Mouse (Mus musculus) 3T3-L1 (cell line): ENCODE measurements around the gene Ppp4r4.
"Not testable (repeated sequence)": the region's sequence is repeated elsewhere in the genome, so short reads cannot be mapped to it uniquely, and the experiment has no call there.

ENCODE experiments used
- DNase-seq: peaks from one replicate; pipeline ENCODE4 v3.0.0-alpha.2; 2015; ENCODE audit warnings: low read depth, low spot score

The Ppp4r4 gene

DNA sequence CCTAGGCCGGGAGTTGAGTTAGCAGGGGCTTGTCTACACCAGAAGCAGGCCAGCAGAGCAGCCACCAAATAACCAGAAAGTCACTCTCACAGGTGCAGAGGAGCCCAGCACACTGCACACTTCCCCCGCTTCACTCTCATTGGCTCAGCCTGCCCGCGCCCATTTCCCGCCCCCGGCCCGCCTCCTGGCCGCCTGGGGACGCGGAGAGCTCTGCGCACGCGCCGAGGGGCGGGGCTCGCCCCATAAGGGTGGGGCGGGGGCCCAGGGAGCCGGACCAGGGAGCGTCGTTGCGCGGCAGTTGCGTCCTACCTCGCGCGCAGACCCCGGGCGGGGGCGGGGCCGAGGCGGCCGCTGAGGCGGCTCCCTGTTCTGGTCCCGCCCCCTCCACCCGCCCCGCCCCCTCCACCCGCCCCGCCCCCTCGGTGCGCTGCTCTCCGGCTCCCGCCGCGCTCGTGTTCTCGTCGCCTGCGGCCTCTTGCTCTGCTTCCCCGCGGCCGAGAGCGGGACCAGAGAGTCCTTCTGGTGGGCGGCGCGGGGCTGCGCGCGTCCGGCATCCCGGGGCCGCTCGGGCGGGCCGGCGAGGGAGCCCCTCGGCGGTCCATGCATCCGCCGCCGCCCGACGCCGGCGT lies at the start of gene Ppp4r4:
Gene Ppp4r4, plus strand, starts transcription at position 264 of the 629 bp plus-strand sequence.
- DNase-seq: no peak

DNA sequence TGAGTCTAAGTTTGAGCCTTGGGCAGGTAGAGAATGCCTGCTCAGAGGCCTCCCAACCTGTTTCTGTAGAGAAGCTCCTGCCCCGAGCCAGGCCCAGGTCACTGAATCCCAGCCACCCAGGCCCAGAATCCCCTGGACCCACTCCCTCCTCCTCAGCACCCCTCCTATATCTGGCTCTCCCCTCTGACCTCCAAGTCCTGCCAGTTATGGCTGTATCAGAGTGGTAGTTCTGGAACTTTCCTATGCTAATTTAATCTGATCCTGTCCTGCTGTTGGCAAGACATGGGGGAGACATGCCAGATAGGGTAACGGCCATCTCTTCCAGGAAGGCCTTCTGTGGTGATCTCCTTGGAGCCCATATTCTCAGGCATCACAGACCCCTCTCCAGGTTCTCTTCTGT lies 49.3 kb upstream of the Ppp4r4 start:
- DNase-seq: no peak

DNA sequence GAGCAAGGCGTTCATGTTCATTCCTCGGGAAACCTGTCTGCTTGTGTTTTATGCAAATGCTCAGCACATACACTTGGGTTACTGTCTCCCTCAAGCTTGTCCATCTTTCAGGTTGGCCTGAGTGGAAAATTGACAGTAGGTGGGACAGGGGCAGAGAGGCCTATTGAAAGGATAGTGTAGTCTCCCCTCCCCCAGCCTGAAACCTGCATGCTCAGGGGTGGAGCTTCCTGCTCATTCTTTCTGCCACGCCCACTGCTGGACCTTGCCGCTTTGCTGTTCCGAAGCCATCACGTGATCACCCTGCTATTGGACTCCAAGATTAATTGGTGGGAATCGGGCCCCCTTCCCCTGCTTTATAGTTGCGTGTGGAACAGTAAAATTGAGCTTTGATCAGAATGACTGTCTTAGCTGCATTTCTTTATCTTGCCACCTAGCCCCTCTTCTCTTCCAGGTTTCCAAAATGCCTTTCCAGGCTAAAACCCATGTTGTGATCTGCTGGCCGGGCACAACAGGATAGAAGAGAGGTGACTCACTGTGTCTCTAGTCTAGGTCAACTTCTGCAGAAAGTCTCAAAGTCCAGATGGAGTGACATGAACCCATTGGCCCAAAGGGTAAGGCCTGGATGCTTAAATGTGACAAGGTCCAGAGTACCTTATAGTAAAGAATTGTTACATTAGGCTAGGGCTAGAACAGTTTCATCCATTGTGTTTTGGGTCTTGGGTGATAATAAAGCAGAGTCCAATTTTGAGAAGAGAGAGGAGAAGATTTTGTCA lies 47.7 kb upstream of the Ppp4r4 start:
- not testable (repeated sequence) for DNase-seq

DNA sequence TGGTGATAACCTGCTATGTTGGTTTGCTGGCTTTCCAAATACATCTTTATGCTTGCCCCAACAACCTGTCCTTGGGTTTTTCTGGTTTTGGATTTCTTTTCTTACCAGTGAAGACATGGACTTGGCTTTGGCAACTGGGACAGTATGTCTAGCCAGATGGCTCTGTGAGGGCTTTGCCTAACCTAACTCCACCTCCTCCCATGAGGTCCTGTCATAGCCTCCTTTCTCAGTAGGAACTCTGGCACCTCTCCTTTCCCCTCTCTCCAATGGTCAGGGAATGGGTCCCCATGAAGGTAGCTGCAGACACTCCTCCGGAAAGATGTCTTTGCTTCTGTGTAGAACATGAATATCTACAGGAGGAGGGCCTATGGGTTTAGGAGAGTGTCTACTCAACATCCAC lies 45.4 kb upstream of the Ppp4r4 start:
- DNase-seq: no peak

DNA sequence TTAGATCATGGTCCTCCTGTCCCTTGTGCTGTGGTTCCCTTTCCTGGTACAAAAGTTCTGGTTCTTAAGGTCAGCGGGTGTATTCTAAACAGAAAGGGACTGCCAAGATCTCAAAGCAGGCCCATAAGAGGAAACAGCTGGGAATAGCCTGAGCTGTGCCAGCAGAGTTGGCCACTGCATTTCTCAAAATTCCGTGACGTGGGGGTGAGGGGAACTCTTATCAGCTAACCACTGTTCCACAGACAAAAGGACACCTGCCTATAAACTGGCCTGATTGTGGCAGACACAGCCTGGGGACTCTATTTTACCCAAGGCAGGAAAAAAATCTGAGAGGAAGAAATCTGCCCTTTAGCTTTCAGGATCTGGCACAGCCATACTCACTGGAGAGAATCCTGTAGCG lies 44.8 kb upstream of the Ppp4r4 start:
- DNase-seq: no peak

DNA sequence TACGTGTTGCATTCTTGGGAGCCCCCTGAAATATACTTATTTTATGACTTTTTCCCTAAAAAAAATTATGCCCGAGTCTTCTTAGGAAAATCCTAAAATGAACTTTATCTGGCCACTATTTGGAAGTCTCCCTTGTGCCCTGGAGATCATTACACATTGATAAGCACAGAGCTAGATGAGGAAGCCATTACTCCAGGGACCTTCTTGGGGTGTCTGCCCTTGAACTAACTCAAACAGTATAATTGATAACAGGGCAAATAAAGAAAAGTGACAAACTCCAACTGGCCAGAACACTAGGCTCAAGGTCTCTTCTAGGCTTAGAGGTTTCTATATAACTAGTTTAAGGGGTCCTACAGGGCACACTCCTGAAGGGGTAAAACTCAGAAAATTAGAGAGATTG lies 44.3 kb upstream of the Ppp4r4 start:
- DNase-seq: no peak

DNA sequence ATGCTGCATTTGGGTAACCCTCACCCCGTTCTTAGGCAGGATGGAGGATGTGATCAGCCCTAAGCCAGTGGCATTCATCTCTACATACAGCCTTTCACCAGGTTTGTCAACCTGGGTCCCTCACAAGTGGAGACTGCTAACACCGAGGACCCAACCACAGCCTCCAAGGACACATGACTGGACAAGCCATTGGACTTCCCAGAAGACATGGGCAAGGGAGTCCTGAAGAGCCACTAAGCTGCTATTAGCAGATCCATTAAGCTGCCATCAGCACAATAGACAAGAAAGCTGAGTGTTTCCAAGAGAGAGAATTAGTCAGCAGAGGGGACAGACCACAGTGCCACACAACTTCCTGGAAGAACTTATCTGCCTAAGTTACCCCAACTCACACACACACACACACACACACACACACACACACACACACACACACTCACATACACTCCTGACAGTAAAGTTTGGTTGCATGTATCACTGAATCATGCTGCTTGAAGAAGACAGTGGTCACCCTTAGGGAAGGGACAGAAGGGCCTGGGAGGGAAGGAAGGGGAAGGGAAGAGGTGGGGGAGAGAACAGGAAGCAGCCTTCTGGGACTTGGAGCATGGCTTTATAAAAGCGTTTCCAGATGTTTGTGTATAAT lies 40.9 kb upstream of the Ppp4r4 start:
- DNase-seq: peak; percentile 13

DNA sequence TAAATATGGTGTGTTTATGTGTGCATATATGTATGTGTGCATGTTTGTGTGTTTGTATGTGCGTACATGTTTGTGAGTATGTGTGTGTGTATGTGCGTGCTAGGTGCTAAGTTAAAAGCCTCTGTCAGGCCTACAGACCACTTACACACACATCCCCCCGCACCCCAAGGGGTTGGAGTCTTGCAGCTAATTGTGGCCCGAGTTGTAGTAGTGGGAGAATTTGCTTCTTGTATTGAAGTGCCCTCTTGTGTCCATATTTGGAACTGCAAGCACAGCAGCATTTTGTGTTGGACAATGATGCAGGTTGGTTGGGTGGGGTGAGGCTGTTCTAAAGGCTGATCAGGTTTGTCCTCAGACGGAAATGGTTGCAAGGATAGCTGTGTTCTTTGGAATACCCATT lies 39.3 kb upstream of the Ppp4r4 start:
- peak; percentile 85 for DNase-seq

DNA sequence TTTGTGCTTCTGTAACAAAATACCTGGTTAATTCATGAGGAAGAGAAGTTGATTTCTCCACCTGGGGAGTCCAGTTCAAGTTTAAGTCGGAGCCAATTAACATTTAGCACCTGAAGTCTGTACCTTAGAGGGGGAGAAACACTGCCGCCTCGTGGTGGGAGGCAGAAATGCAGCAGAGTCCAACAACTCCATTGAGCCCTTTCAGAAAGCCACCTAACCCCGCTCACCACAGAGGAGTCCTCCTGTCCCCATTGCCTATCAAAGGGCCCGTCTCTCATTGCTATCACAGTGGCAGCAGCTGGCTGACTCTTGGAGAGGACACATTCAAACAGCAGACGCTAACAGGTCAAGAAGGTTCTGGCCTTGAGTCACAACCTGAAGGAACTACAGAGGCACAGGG lies 37.6 kb upstream of the Ppp4r4 start:
- DNase-seq: peak; percentile 64

DNA sequence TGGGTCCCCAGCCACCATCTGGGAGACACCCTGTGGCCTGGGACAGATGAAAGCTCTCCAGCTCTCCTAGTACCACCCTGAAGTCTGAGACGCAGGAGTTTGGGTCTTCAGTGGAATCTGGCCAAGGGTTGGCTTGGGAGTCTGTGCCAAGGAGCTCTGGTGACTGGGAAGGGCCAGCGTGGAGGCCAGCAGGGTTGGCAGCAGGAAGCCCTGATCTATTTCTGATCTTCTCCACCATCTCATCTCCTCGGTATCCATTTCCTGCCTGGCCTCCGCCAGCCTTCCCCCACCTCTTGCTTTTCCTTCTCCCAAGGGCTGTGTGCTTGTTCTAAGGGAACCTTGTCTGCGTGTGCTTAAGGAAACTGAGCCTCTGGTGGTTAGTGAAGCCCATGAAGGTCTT lies 33.3 kb upstream of the Ppp4r4 start:
- no peak for DNase-seq

DNA sequence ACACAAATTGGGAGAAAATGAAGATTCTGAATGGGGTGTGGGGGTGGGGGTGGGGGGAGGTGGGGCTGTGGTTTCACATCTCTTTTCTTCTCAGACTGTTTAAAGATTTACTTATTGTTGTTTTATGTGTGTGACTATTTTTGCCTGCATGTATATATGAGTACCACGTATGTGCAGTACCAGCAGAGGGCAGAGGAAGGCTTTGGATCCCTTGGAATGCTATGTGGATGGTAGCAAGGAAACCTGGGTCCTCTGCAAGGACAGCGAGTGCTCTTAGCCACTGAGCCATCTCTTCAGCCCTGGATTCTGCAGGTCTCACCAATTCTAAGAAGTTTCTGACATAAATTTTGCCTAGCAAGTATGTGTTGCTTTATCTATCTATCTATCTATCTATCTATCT lies 32.8 kb upstream of the Ppp4r4 start:
- no peak for DNase-seq

DNA sequence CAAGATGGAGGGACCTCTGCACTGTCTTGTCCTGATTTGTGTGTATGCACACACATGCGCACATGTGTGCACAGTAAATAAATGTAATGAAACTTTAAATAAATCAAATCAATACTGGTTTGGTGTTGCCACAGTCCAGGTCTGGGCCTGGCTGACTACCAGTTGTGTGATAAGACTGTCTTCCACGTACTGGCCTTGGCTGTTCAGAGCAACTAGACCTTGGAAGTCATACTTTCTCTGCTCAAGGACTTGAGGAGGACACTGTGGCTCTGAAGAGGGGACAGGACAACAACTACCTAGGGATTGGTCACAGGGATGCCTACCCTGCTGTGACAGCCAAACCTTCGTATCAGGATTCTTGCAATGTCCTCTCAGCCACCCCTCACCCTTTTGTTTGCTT lies 28.8 kb upstream of the Ppp4r4 start:
- no peak for DNase-seq

DNA sequence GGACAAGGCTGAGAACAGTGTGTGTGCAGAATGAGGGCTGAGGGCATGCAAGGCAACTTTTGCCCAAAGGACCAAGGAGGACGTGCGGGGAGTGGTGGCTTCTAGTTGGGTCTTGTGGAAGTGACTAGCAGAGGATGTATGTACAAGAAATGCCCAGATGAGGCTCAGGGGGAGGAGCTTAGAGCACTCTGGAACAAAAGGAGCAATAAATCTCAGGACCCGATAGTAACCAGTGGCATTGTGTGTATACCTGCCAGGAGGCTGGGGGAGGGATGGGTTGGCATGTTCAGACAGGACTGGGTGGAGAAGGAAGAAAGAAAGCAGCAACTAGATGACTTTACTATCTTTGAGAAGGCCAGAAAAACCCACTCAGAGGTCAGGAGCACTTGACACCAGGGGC lies 27.7 kb upstream of the Ppp4r4 start:
- DNase-seq: no peak

DNA sequence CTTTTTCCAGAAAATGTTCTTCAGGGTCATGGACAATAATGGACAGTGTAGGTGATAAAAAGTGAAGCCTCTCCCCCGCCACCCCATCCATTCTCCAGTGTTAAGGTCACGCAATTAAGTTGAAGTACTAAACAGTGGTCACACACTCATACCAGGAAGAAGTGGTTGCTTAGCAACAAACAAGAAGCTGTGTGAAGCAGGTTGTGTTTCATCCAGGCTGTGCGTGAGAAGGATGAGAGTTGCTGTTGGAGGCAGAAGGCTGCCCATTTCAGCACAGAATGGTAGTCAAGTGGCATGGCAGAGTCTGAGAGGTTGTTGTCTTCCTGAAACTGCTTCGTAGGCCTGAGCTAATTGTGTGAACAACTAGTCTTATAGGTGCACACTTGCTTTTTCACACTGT lies 23.7 kb upstream of the Ppp4r4 start:
- DNase-seq: no peak

DNA sequence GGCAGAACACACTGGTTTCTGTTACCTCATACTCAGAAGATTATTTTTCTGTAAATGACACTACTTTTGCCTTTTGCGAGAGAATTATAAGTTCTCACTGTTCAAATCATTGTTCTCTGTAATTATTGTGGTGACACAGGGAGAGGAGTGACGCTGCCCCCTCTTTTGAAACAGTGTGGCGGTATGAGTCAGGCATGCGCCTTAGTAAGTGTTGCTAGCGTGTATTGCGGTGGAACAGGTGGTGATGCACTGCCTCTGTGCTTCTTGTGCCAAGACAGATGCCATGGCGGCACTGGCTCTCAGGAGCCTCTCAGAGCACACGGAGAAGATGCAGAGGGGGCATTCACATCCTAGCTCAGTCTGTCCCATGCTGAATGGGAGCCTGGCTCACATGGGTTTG lies 22.2 kb upstream of the Ppp4r4 start:
- no peak for DNase-seq

DNA sequence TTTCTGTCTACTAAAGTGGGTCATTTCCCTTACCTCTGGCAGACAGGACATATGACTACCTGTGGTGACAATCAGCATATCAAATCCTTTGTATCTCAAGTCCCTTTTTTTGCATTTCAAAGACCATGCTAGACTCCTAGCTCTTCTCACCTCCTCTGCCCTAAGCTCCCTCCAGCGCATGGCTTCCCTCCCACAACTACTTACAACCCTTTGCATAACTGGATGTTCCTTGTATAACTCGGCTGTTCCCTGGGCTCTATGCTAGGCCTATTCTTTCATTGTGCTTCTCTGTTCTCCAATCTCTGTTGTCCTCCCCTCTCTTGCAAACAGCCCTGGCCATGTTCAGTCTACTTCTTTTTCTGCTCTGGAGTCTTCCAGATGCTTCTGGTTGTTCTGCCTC lies 20.5 kb upstream of the Ppp4r4 start:
- no peak for DNase-seq

DNA sequence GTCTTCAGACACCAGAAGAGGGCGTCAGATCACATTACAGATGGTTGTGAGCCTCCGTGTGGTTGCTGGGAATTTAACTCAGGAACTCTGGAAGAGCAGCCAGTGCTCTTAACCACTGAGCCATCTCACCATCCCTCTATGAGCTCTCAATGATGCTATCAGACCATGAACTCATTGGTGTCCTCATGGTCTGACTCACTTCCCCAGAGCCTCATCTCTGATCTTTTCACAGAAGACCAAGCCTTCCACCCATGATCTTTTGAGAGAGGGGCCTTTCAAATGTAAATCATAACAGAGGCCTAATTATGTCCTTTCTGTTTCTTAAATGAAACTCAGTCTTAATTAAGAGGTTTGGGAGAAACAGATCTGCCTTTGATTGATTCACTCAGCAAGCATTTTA lies 19.0 kb upstream of the Ppp4r4 start:
- no peak for DNase-seq

DNA sequence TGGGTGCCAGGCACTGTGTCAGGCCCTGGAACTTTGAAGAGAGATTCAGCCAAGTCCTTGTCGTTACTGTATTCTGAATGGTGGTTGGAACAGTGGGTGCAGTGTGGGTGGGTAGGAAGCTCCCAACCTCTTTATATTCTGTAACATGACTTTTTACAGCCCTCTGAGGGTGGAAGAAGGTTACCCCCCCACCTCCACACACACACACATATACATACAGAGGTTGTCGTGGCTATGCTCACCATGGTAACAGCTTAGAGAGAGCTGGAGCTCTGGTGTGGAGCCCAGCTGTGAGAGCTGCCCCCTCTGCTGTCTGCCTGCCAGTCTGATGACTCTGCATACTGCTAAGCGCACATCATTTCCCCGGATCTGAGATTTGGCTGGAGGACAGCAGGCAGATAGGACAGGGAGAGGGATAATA lies 18.6 kb upstream of the Ppp4r4 start:
- no peak for DNase-seq

DNA sequence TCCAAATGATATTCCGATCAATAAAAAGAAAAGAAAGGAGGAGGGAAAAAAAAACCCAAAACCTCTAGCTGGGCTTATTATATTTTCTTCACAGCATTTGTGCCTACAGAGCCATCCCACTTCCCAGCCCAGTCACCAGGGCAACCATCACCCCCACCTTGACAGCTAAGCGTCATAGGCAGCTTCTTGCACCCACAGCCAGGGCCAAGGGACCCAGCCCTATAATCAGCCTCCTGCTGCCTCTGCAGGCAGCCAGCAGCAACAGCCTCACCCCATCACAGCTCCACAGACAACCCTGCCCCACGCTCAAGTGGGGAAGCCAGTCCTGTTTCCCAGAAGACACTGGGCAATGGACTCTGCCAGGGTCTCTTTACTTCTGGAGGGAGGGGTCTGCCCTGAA lies 17.7 kb upstream of the Ppp4r4 start:
- no peak for DNase-seq

DNA sequence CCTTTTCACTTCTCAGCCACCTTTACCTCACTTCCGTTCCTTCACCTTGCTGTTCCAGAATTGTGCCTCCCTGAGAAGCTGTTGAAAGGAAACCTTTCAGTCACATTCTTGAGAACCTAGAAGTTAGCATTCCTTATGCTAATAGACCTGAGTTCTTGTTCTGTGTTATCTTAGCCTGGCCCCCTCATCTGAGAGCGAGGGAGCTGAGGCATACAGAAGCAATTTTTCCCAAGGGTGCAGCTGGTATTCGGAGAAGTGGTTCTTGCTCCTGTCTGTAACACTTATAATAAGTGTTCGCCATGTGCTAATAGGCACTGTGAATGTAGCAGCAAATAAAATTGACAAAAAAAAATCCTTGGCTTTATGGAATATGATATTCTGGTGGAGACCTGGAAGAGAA lies 16.4 kb upstream of the Ppp4r4 start:
- no peak for DNase-seq

DNA sequence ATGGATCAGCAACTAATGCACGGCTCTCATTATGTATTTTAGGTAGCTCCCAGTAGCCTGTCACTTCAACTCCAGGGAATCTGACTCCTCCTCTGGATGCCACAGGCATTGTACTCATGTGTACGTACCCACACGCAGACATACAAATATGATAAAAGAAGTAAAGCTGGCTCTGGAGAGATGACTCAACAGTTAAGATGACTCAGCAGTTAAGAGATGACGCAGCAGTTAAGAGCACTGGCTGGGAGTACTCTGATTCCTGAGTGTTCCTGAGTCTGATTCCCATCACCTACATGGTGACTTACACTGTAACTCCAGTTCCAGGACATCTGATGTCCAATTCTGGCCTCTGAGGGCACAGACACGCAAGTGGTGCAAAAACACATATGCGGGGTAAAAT lies 13.4 kb upstream of the Ppp4r4 start:
- DNase-seq: peak; percentile 39

DNA sequence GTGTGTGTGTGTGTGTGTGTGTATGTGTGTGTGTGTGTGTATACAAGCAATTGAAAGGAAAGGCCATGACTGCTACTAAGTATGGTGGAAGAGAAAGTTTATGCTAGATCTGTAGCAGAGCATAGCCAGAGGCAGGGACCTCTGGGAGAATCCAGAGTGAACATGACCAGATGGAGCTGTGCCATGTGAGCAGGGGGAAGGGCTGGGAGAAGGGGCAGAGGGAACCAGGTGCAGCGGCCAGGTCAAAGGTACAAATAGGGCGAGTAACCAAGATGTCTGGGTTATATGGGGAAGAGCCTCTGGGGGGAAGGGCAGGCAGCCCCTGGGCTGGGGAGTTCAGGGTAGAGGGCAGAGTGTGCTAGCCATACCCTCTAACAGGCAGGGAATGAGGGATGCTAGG lies 1.5 kb upstream of the Ppp4r4 start:
- DNase-seq: no peak
